ENCODE assay signal across 10 mouse cellular contexts in genomic region chr11:106364712-106365111, GRCm38 (mm10). TPM values are rescaled to one million over a fixed set of nuclear protein-coding genes. Genes with fewer than 3 reads are reported as not detected.
A peak's percentile ranks its signal among the peaks of the same experiment; 100 is the strongest.
DNase-seq lines count a peak whose midpoint lies in the region; ATAC-seq lines count a peak whose summit lies in the region.
"Had no signal": no experiment of that assay in that cellular context is flagged by ENCODE, and none has a peak within 500 bp of the region (broad histone marks: within the 10 kb centered on the region; RNA-seq: fewer than 3 reads in every experiment).

No protein-coding gene starts in this region.

- no peaks in the 10 kb centered on the region for H3K9me3 ChIP-seq in midbrain, embryonic 14.5 days (ENCODE audit: control insufficient read depth, low read length)

- no peak overlapping the region for H3K9ac ChIP-seq in midbrain, embryonic 14.5 days (replicated peaks; ENCODE audit: low read length)
- H3K9ac ChIP-seq: liver, embryonic 14.5 days had no signal

- WGBS in midbrain, embryonic 14.5 days: 3% methylated on average over 11 of the region's 11 CpGs

- H3K4me3 ChIP-seq in midbrain, embryonic 14.5 days (replicated peaks; ENCODE audit: low read depth, low read length): no peak overlapping the region

- no peak for ATAC-seq in midbrain, embryonic 14.5 days (ENCODE audit: low FRiP score, low TSS enrichment)

- no peak overlapping the region; the same call in 1 of the 2 replicates for H3K4me2 ChIP-seq in midbrain, embryonic 14.5 days (ENCODE audit: low read length)

- DNase-seq in cerebellum, postnatal 10 days: peak; percentile 53 to 54
- no peak for DNase-seq in cerebellum, adult 11 months
- peak; percentile 11 for DNase-seq in ovary, adult 18-20 months (ENCODE audit: low spot score)
- no peak for DNase-seq in ovary, postnatal 10 days (ENCODE audit: low spot score)
- DNase-seq in heart, postnatal 10 days: peak; percentile 58 to 59
- peak; percentile 19 for DNase-seq in midbrain, embryonic 14.5 days
- no peak for DNase-seq in urinary bladder, postnatal 36 days (ENCODE audit: low spot score in 2 of 2)
- no peak for DNase-seq in adrenal gland, postnatal 4 days (ENCODE audit: low spot score in 2 of 2)

- intact Hi-C loops in heart, postnatal 10 days (cut with DNase I): loop anchor here (2.0 kb wide), 1 partner anchor 38 kb away; no protein-coding TSS in a partner anchor

- H3K27ac ChIP-seq in midbrain, embryonic 14.5 days (replicated peaks; ENCODE audit: low read depth, low read length): no peak overlapping the region
- H3K27ac ChIP-seq: liver, embryonic 14.5 days had no signal

- no peaks in the 10 kb centered on the region for H3K27me3 ChIP-seq in midbrain, embryonic 14.5 days (ENCODE audit: control insufficient read depth, insufficient read depth, low read length)

- H3K4me1 ChIP-seq in midbrain, embryonic 14.5 days (ENCODE audit: control insufficient read depth, insufficient read depth, low read length): 0 out of 2 replicates have a peak, but pooled peaks cover 3% of the 10 kb centered on the region

- no peaks in the 10 kb centered on the region for H3K36me3 ChIP-seq in midbrain, embryonic 14.5 days (ENCODE audit: control insufficient read depth, insufficient read depth, low read length)

RNA-seq across cellular contexts. Expression of gene Prr29, which starts 0.6 kb away (rescaled TPM):
- under 1 TPM; 0.31 to 0.64 TPM for total RNA-seq in heart, postnatal 10 days (2021)
- polyA plus RNA-seq in midbrain, embryonic 14.5 days (2014; fragmentation: Nextera tagmentation; extraction: Ambion mirVana): not detected in 2 replicates
- not detected for total RNA-seq in adrenal gland, postnatal 4 days (2021)
- polyA plus RNA-seq: C2C12; liver, embryonic 14.5 days had no signal

RNA-seq across cellular contexts. Expression of gene Scn4a, which starts 11.6 kb away (rescaled TPM):
- 1 to 10 TPM; 3.2 to 3.6 TPM for total RNA-seq in heart, postnatal 10 days (2021)
- not detected in 2 replicates for polyA plus RNA-seq in midbrain, embryonic 14.5 days (2014; fragmentation: Nextera tagmentation; extraction: Ambion mirVana)
- total RNA-seq in adrenal gland, postnatal 4 days (2021): 1 to 10 TPM; 1.0 to 3.0 TPM

RNA-seq across cellular contexts. Expression of gene Icam2, which starts 23.2 kb away (rescaled TPM):
- total RNA-seq in heart, postnatal 10 days (2021): 10 to 100 TPM; 57.1 to 67.0 TPM
- polyA plus RNA-seq in midbrain, embryonic 14.5 days (2014; fragmentation: Nextera tagmentation; extraction: Ambion mirVana): 8.1 and 12.4 TPM in 2 replicates
- total RNA-seq in adrenal gland, postnatal 4 days (2021): 10 to 100 TPM; 21.8 to 24.3 TPM
- polyA plus RNA-seq: C2C12 had no signal

RNA-seq across cellular contexts. Expression of gene Cd79b, which starts 50.1 kb away (rescaled TPM):
- 1 to 10 TPM; 2.3 to 3.1 TPM for total RNA-seq in heart, postnatal 10 days (2021)
- polyA plus RNA-seq in midbrain, embryonic 14.5 days (2014; fragmentation: Nextera tagmentation; extraction: Ambion mirVana): 0.43 and 0.59 TPM in 2 replicates
- total RNA-seq in adrenal gland, postnatal 4 days (2021): 1 to 10 TPM; 2.8 to 5.2 TPM
- polyA plus RNA-seq: C2C12 had no signal

Comparison
In these comparisons a context has a peak if more than half of its experiments do, and no peak if none do; other contexts are left out.
1. DNase-seq: peak in cerebellum, postnatal 10 days (2 of 2), ovary, adult 18-20 months (single experiment), heart, postnatal 10 days (2 of 2) and midbrain, embryonic 14.5 days (single experiment); none in cerebellum, adult 11 months (single experiment), ovary, postnatal 10 days (single experiment), urinary bladder, postnatal 36 days (0 of 2) and adrenal gland, postnatal 4 days (0 of 2).